Mouse (Mus musculus) stomach, embryonic 15.5 days (tissue): ENCODE measurements around the gene Gm37240. TPM values are rescaled to one million over a fixed set of nuclear protein-coding genes. Genes with fewer than 3 reads are reported as not detected.

ENCODE experiments used
- ATAC-seq: fragments of 200-750 bp; cut with Nextera tagmentation; 2 replicates; pipeline ENCODE4 v1.8.0; 2017; ENCODE audit warnings: low read depth, moderate number of reproducible peaks, moderate TSS enrichment; ENCODE audit not compliant: insufficient read depth, low FRiP score
- H3K27ac ChIP-seq: fragments of 300-500 bp; sonication (generic); 2 replicates; pipeline ENCODE4 v1.5.1; 2015; ENCODE audit warnings: mild to moderate bottlenecking, inconsistent platforms
- H3K27me3 ChIP-seq: fragments of 300-500 bp; sonication (generic); replicated peaks from 2 replicates; pipeline ENCODE4 v1.6.1; 2015; ENCODE audit warnings: inconsistent platforms
- H3K36me3 ChIP-seq: fragments of 300-500 bp; sonication (generic); 2 replicates; pipeline ENCODE4 v1.6.1; 2015; ENCODE audit warnings: inconsistent platforms
- H3K4me1 ChIP-seq: fragments of 300-500 bp; sonication (generic); 2 replicates; pipeline ENCODE4 v1.6.1; 2015; ENCODE audit warnings: inconsistent platforms
- H3K4me2 ChIP-seq: fragments of 300-500 bp; sonication (generic); 2 replicates; pipeline ENCODE4 v1.6.1; 2015; ENCODE audit warnings: mild to moderate bottlenecking, inconsistent platforms
- H3K4me3 ChIP-seq: fragments of 300-500 bp; sonication (generic); replicated peaks from 2 replicates; pipeline ENCODE4 v1.5.1; 2015; ENCODE audit warnings: inconsistent platforms
- H3K9ac ChIP-seq: fragments of 300-500 bp; sonication (generic); 2 replicates; pipeline ENCODE4 v1.6.1; 2015; ENCODE audit warnings: inconsistent platforms
- H3K9me3 ChIP-seq: fragments of 300-500 bp; sonication (generic); 2 replicates; pipeline ENCODE4 v1.6.1; 2016; ENCODE audit warnings: inconsistent platforms
- WGBS: fragments of 180-500 bp; shearing (Covaris S2); methylation state at CpG from one replicate; pipeline ENCODE4 v1.1.7; 2015; 5-methylcytosine and 5-hydroxymethylcytosine counted together
- polyA plus RNA-seq: library from polyadenylated mRNA; unstranded; fragments of >200 nt; fragmentation: Nextera tagmentation; extraction: Ambion mirVana; gene quantifications from 2 replicates; pipeline ENCODE4 v1.2.1, GENCODE M21; 2015

The Gm37240 gene
- polyA plus RNA-seq, 1 experiment from 2014 or later: 8.6 TPM

DNA sequence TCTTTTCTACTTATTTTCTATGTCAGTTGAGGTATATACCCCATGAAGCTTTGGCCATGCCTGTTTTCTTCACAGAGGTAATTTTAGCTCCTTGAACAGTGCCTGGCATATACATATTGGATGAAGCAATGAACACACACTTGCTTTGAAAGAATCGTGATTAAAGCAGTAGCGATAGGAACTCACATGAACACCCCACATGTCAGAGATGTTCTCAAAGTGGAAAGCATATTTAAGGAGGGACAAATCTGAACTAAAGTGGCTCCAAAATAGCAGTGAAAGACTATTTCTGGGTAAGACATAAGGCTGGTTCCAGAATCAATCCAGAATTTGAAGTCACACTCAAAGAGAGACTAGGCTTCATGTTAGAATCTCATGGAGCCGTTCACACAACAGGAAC, 397.1 kb downstream of the Gm37240 start:
- Histone ChIP-seq H3K9me3 (no peaks in the 10 kb centered on the region), H3K27me3 (no peaks in the 10 kb centered on the region), H3K4me3 (no peak overlapping the region), H3K9ac (no peak overlapping the region), H3K27ac (no peak overlapping the region), H3K4me1 (no peaks in the 10 kb centered on the region), H3K36me3 (no peaks in the 10 kb centered on the region), H3K4me2 (no peak overlapping the region)
- WGBS: 90% methylated on average over 3 of the region's 3 CpGs
- no peak for ATAC-seq

DNA sequence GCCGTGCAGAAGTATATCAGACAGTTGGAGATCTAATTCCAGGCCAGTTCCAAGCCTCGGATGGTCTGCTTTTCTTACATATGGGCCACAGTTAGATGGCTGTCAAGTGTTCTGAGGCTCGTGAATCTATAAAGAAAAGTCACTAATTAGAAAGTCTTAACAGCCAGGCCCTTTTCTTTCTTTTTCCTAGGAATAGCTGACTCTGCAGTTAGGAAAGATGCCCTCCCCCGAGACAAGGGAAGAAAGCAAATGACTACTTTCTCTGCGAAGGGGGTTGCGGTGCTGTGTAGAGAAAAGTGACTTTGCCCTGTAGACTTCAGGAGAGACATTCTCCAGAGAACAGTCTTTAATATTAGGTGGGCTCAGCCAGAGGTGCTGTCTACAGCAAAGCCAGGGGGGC, 399.9 kb downstream of the Gm37240 start:
- no peak for ATAC-seq
- 79% methylated on average over 6 of the region's 6 CpGs for WGBS
- Histone ChIP-seq H3K4me3 (no peak overlapping the region), H3K27me3 (no peaks in the 10 kb centered on the region), H3K9me3 (no peaks in the 10 kb centered on the region), H3K9ac (no peak overlapping the region), H3K27ac (no peak overlapping the region), H3K4me2 (no peak overlapping the region), H3K4me1 (no peaks in the 10 kb centered on the region), H3K36me3 (no peaks in the 10 kb centered on the region)

DNA sequence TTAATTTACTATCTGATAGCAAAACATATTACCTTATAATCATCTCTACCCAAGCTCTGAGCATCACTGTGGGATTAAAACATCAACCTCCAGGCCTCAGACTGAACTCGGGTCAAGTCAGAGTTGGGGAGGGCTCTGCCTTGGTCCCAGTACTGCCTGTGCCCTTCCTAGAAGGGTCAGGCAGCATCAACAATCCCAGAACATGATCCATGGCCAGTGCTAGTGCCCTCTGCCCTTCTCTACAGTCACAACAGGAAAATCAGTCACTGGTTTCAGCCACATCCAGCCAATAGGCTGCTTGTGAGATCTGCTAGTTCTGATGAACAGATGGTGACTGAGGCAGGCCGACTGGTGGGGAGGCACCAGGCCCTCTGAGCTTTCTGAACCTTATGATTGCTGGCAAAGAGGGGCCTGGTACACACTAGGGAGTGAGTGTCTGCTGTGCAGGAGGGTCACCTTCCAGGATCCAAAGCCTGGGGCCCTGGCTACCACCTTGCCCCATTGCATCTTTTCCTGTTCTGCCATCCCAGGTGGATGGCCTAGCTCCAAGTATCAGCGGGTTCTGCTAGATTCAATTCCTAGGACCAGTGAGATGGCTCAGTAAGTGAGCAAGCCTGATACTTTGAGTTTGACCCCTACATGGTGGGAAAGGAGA, 401.7 kb downstream of the Gm37240 start:
- Histone ChIP-seq H3K36me3 (no peaks in the 10 kb centered on the region), H3K4me1 (no peaks in the 10 kb centered on the region), H3K27me3 (no peaks in the 10 kb centered on the region), H3K27ac (no peak overlapping the region), H3K9ac (no peak overlapping the region), H3K4me2 (no peak overlapping the region), H3K4me3 (no peak overlapping the region), H3K9me3 (no peaks in the 10 kb centered on the region)
- no peak for ATAC-seq
- WGBS: 50% methylated on average over 3 of the region's 3 CpGs

DNA sequence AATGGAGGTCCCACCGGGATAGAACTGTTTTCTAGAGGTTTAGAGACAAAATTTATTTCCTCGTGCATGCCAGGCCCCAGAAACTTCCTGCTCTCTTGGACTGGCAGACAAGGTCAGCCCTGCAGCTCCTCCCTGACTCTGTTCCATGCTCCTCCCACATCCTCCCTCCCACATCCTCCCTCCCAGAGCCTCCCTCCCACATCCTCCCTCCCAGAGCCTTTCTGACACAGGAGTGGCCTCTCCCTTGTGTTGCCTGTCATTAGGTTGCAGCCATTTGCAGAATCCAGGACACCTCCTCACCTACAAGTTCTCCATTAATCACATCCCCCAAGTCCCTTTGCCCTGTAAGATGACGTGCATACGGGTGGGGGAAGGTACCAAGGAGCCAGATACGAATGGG, 404.7 kb downstream of the Gm37240 start:
- 35% methylated on average over 5 of the region's 5 CpGs for WGBS
- no peak overlapping the region for H3K9ac ChIP-seq
- no peaks in the 10 kb centered on the region for H3K27me3 ChIP-seq
- no peaks in the 10 kb centered on the region for H3K36me3 ChIP-seq
- no peak for ATAC-seq
- H3K27ac ChIP-seq: no peak overlapping the region
- H3K9me3 ChIP-seq: no peaks in the 10 kb centered on the region
- no peak overlapping the region for H3K4me3 ChIP-seq
- no peaks in the 10 kb centered on the region for H3K4me1 ChIP-seq
- no peak overlapping the region for H3K4me2 ChIP-seq

DNA sequence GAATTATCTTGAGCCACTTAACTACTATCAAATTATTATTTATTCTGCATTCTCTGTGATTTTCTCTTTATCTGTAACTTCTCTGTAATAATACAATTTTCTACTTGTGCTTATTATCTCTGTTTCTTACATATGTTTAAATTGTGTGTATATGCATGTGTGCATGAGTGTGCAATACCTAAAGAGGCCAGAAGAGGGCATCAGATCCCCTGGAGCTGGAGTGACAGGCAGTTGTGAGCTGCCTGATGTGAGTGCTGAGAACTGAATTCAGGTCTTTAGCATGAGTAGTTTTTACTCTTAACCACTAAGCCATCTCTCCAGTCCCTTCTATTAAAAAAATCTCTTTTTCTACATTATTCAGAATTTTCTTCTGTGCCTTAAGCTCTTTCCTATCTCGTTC, 406.7 kb downstream of the Gm37240 start:
- no peaks in the 10 kb centered on the region for H3K9me3 ChIP-seq
- whole genome bisulfite sequencing: 66% methylated on average over 1 of the region's 1 CpGs
- H3K4me3 ChIP-seq: no peak overlapping the region
- no peaks in the 10 kb centered on the region for H3K4me1 ChIP-seq
- H3K27me3 ChIP-seq: no peaks in the 10 kb centered on the region
- no peaks in the 10 kb centered on the region for H3K36me3 ChIP-seq
- no peak overlapping the region for H3K4me2 ChIP-seq
- H3K27ac ChIP-seq: no peak overlapping the region
- no peak for ATAC-seq
- H3K9ac ChIP-seq: no peak overlapping the region

DNA sequence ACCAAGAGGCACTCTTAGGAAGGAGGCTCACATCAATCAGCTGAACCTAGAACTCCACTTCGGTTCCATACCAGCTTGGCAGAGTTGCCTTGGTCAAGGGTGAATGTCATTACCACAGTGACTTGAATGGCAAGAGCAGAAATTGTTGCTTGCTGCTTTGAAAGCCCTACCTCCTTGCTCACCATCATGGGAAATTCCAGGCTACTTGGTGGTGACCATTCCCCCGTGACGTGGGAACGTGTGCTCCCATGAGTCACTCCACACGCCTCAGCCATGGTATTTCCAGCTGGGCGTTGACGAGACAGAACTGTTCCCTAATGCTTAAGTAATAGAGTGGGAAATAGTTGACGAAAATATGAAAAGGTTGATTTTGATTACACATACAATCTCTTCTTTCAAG, 408.6 kb downstream of the Gm37240 start:
- Histone ChIP-seq H3K4me3 (no peak overlapping the region), H3K27ac (no peak overlapping the region), H3K27me3 (no peaks in the 10 kb centered on the region), H3K36me3 (no peaks in the 10 kb centered on the region), H3K4me1 (no peaks in the 10 kb centered on the region), H3K4me2 (no peak overlapping the region), H3K9ac (no peak overlapping the region), H3K9me3 (no peaks in the 10 kb centered on the region)
- no peak for ATAC-seq
- 82% methylated on average over 8 of the region's 8 CpGs for WGBS

DNA sequence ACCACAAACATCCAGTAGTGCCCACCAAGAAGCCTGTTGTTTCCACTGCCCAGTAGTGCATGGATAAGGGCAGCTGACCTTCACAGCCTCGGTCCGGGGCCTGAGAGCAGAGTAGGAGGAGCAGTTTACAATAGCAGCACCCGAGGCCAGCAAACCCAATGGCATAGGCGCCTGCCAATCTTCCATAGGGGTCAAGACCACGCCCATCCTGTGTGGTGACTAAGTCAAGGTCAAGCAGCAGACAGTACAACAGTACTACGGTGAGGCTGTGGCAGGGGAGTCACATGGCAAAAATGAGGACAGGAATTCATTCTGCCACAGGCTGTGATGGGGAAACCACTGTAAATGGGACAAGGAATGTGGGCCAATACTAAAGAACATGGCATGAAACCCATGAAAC, 417.6 kb downstream of the Gm37240 start:
- Histone ChIP-seq H3K27ac (no peak overlapping the region), H3K9me3 (no peaks in the 10 kb centered on the region), H3K4me1 (no peaks in the 10 kb centered on the region), H3K4me3 (no peak overlapping the region), H3K4me2 (no peak overlapping the region), H3K36me3 (no peaks in the 10 kb centered on the region), H3K27me3 (no peaks in the 10 kb centered on the region), H3K9ac (no peak overlapping the region)
- 68% methylated on average over 6 of the region's 6 CpGs for WGBS
- ATAC-seq: no peak

DNA sequence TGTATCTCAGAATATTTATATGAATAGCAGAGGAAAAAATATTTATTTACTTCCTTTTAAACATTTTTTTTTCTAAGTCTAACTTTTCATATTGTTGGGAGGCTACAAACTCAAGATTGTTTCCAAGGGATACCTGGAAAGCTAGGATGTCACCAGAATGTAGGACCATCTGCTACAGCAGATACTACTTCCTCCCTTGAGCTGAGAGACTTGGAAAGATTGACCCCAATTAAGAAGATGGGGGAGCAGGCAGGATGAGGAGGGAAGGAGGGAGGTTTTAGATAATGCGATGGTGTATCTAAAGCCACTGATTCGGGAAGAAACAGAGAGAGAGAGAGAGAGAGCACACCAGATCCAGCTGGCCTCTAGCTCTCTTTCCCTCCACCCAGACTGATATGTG, 418.3 kb downstream of the Gm37240 start:
- H3K27me3 ChIP-seq: no peaks in the 10 kb centered on the region
- 74% methylated on average over 2 of the region's 2 CpGs for WGBS
- H3K4me1 ChIP-seq: no peaks in the 10 kb centered on the region
- H3K4me2 ChIP-seq: no peak overlapping the region
- H3K36me3 ChIP-seq: no peaks in the 10 kb centered on the region
- ATAC-seq: no peak
- H3K9ac ChIP-seq: no peak overlapping the region
- H3K4me3 ChIP-seq: no peak overlapping the region
- H3K9me3 ChIP-seq: no peaks in the 10 kb centered on the region
- no peak overlapping the region for H3K27ac ChIP-seq

DNA sequence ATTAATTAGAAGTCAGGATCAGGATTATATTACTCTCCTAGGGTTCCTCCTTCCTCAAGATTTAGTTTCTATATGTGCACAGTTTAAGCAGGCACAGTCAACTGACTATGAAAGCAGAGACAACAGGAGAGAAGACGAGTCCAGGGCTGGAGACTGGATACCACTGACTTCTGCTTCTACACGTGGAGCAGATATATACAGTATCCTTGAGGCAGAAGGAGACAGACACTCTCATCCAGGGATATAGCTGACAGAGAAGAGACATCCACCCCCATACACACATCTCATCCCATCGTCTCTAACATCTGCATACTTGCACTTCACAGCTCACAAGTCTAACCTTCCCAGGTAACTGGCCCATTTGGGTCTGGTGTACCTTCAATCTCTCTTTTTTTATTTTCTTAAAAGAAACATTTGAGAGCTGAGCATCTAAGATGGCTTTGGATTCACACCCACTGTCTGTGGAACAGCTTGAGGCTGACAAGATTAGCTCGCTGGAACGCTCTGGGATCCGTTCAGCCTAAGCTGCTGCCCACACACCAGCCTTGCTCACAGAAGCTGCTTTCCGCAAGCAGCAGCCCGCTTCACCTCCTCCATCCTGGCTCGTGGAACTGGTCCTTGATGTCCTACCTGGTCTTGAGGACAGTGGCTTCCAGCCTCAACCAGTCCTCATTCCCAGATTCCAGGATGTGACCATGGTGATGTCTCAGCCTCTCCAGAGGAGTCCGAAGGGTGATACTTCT, 421.9 kb downstream of the Gm37240 start:
- Histone ChIP-seq H3K9me3 (no peaks in the 10 kb centered on the region), H3K9ac (no peak overlapping the region), H3K27me3 (no peaks in the 10 kb centered on the region), H3K4me1 (no peaks in the 10 kb centered on the region), H3K4me3 (no peak overlapping the region), H3K4me2 (no peak overlapping the region), H3K36me3 (no peaks in the 10 kb centered on the region), H3K27ac (no peak overlapping the region)
- 77% methylated on average over 10 of the region's 10 CpGs for WGBS
- no peak for ATAC-seq

DNA sequence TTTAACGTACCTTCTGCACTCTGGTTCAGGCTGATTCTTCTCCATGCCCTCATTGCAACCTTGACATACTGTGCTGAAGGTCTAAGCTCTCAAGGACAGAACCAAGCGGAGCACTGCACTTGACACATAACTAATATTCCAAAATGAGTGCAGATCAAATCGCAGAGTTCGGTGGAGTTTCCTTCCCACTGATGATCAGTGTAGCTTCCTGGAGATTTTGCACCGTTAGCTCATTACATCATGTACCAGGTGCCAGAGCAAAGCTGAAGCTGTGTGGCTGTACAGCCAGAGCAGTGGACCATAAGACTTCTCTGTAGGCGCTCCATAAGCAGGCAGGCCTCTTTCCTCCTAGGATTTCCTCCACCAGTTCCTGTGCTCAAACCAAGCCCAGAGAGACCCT, 427.3 kb downstream of the Gm37240 start:
- Histone ChIP-seq H3K4me3 (no peak overlapping the region), H3K27me3 (no peaks in the 10 kb centered on the region), H3K9ac (no peak overlapping the region), H3K9me3 (no peaks in the 10 kb centered on the region), H3K4me2 (no peak overlapping the region), H3K27ac (no peak overlapping the region), H3K4me1 (no peaks in the 10 kb centered on the region), H3K36me3 (no peaks in the 10 kb centered on the region)
- ATAC-seq: no peak
- 87% methylated on average over 6 of the region's 6 CpGs for WGBS

DNA sequence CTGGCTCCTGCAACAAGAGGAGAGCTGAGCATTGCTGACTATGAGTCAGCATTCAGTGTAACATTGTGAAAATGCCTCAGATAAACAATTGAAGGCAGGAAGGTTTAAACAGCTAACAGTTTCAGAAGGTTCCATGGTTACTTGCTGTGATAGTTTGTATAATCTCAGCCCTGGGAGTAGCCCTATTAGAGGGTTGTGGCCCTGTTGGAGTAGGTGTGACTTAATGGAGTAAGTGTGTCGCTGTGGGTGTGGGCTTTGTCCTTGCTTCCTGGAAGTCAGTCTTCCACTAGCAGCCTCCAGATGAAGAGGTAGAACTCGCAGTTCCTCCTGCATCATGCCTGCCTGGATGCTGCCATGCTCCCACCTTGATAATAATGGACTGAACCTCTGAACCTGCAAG, 430.3 kb downstream of the Gm37240 start:
- ATAC-seq: no peak
- no peaks in the 10 kb centered on the region for H3K27me3 ChIP-seq
- 80% methylated on average over 2 of the region's 2 CpGs for WGBS
- H3K9me3 ChIP-seq: no peaks in the 10 kb centered on the region
- no peaks in the 10 kb centered on the region for H3K36me3 ChIP-seq
- H3K9ac ChIP-seq: no peak overlapping the region
- H3K4me2 ChIP-seq: no peak overlapping the region
- no peak overlapping the region for H3K4me3 ChIP-seq
- no peaks in the 10 kb centered on the region for H3K4me1 ChIP-seq
- no peak overlapping the region for H3K27ac ChIP-seq

DNA sequence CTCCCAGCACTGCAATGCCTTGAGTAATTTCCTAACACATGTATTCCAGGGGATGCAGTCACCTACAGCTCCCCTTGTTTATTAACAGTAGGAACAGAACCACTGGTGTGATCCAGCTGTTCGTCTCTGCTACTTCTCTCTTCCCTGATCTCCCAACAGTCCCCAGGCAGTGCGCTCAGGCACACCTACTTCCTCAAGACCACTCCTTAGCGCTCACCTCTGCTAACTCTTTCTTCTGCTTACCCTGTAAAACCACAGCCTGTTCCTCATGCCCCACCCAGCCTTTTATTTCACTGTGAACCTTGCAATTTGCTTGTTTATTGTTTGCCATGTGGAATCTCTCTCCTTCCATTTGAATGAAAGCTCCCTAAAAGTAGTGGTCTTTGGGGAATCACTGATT, 431.9 kb downstream of the Gm37240 start:
- Histone ChIP-seq H3K4me3 (no peak overlapping the region), H3K4me1 (no peaks in the 10 kb centered on the region), H3K27me3 (no peaks in the 10 kb centered on the region), H3K9ac (no peak overlapping the region), H3K27ac (no peak overlapping the region), H3K4me2 (no peak overlapping the region), H3K9me3 (no peaks in the 10 kb centered on the region), H3K36me3 (no peaks in the 10 kb centered on the region)
- 64% methylated on average over 3 of the region's 3 CpGs for WGBS
- ATAC-seq: no peak

DNA sequence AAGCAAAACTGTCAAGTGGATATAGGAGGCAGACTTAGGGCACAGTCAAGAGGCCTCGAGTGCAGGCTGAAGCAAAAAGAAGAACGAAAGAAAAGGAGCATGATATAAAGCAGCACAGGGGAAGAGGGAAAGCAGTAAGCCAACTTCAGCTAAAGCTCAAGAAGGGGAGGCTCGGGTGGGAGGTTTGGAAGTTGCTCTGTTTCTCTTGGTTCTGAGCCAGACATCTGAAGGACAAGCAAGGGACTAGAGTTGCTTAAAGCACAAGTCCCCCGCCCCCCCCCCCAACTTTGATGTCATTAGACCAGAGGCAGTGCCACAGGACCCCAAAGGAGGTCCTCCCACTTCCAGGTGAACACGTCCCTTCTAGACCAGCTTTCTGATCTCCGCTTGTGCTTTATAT, 433.3 kb downstream of the Gm37240 start:
- ATAC-seq: no peak
- Histone ChIP-seq H3K27ac (no peak overlapping the region), H3K4me1 (no peaks in the 10 kb centered on the region), H3K9ac (no peak overlapping the region), H3K4me3 (no peak overlapping the region), H3K36me3 (no peaks in the 10 kb centered on the region), H3K27me3 (no peaks in the 10 kb centered on the region), H3K4me2 (no peak overlapping the region), H3K9me3 (no peaks in the 10 kb centered on the region)
- 77% methylated on average over 6 of the region's 6 CpGs for WGBS
